Mouse (Mus musculus) urinary bladder, adult 2 months (tissue): ENCODE data around the gene Ilf2. TPM values are rescaled to one million over a fixed set of nuclear protein-coding genes. Genes with fewer than 3 reads are reported as not detected.

ENCODE experiments used
- DNase-seq: peaks from one replicate; pipeline ENCODE4 v3.0.0; 2022; ENCODE audit warnings: low spot score
- polyA plus RNA-seq: library from polyadenylated mRNA; depleted of rRNA; stranded (reverse); fragments of >200 nt; gene quantifications from 2 replicates; pipeline ENCODE4 v1.2.3, GENCODE M21; 2012

The Ilf2 gene
- polyA plus RNA-seq, 1 experiment, result 48.2 TPM

- DNase-seq, result peak; percentile 98
Measured at GRCm38 (mm10) chr3:90508950-90509746, 33.2 kb downstream of the Ilf2 start, which contains the start of gene Chtop. Gene Chtop, minus strand, starts transcription at chr3:90509498.

- no peak for DNase-seq
Measured at GRCm38 (mm10) chr3:90509747-90510123, 33.8 kb downstream of the Ilf2 start.

- DNase-seq, result no peak
Measured at GRCm38 (mm10) chr3:90512276-90512675, 36.4 kb downstream of the Ilf2 start.

- no peak for DNase-seq
Measured at GRCm38 (mm10) chr3:90512948-90513642, 37.2 kb downstream of the Ilf2 start.

- peak; percentile 60 for DNase-seq
Measured at GRCm38 (mm10) chr3:90513796-90514590, 38.1 kb downstream of the Ilf2 start, which contains the start of the genes S100a1 and S100a13. Gene S100a1, minus strand, starts transcription at chr3:90514392. Gene S100a13, plus strand, starts transcription at chr3:90514435.

- peak; percentile 50 for DNase-seq
Measured at GRCm38 (mm10) chr3:90514691-90515090, 38.8 kb downstream of the Ilf2 start.

- DNase-seq, result no peak
Measured at GRCm38 (mm10) chr3:90515242-90515641, 39.3 kb downstream of the Ilf2 start.

GRCm38 (mm10) chr3:90515789-90516188 lies 39.9 kb downstream of the Ilf2 start:
- DNase-seq, result no peak

- no peak for DNase-seq
Measured at GRCm38 (mm10) chr3:90517711-90518110, 41.8 kb downstream of the Ilf2 start.

- no peak for DNase-seq
Measured at GRCm38 (mm10) chr3:90525421-90525820, 49.5 kb downstream of the Ilf2 start.

GRCm38 (mm10) chr3:90526076-90526475 lies 50.1 kb downstream of the Ilf2 start:
- DNase-seq, result no peak

- peak; percentile 63 for DNase-seq
Measured at GRCm38 (mm10) chr3:90526580-90526979, 50.7 kb downstream of the Ilf2 start, which contains the start of gene S100a14. Gene S100a14, plus strand, starts transcription at chr3:90526856.

GRCm38 (mm10) chr3:90527291-90527873 lies 51.5 kb downstream of the Ilf2 start:
- DNase-seq, result no peak

GRCm38 (mm10) chr3:90531713-90532112 lies 55.8 kb downstream of the Ilf2 start:
- no peak for DNase-seq

- no peak for DNase-seq
Measured at GRCm38 (mm10) chr3:90535446-90535845, 59.5 kb downstream of the Ilf2 start.

GRCm38 (mm10) chr3:90537141-90537904 lies 61.4 kb downstream of the Ilf2 start, which contains the start of gene S100a16:
Gene S100a16, plus strand, starts transcription at chr3:90537254.
- DNase-seq, result peak; percentile 76

- peak; percentile 46 for DNase-seq
Measured at GRCm38 (mm10) chr3:90537905-90538296, 62.0 kb downstream of the Ilf2 start.
